Mouse (Mus musculus): ENCODE results near the gene Paip2b.

- TF ChIP-seq CTCF (conservative IDR thresholded peaks at IDR 0.05; ENCODE audit: low read length), result no peak
- no peak for TF ChIP-seq NANOG (IDR thresholded peaks at IDR 0.05; ENCODE audit: borderline replicate concordance, low read length)
- TF ChIP-seq POU5F1 (IDR thresholded peaks at IDR 0.05; ENCODE audit: borderline replicate concordance, low read length), result no peak
These were observed 57.4 kb downstream of the Paip2b start for GRCm38 (mm10) chr6:83774126-83774525.

Data from E14TG2a.4 (cell line).